Mouse (Mus musculus): ENCODE measurements around the gene Adra2b.

The Adra2b gene

GRCm38 (mm10) chr2:127362459-127363281 lies at the start of gene Adra2b:
Gene Adra2b, plus strand, starts transcription at chr2:127363208.
- peak; percentile 87 for DNase-seq

- no peak for DNase-seq
Observed at GRCm38 (mm10) chr2:127313878-127314277, 49.1 kb upstream of the Adra2b start.

GRCm38 (mm10) chr2:127314467-127315154 lies 48.4 kb upstream of the Adra2b start:
- DNase-seq = peak; percentile 20

- no peak for DNase-seq
Observed at GRCm38 (mm10) chr2:127315155-127315470, 47.9 kb upstream of the Adra2b start.

GRCm38 (mm10) chr2:127316431-127316830 lies 46.6 kb upstream of the Adra2b start:
- no peak for DNase-seq

- no peak for DNase-seq
Observed at GRCm38 (mm10) chr2:127318136-127318535, 44.9 kb upstream of the Adra2b start.

- no peak for DNase-seq
Observed at GRCm38 (mm10) chr2:127319071-127319470, 43.9 kb upstream of the Adra2b start.

GRCm38 (mm10) chr2:127322671-127323285 lies 40.2 kb upstream of the Adra2b start:
- DNase-seq = no peak

GRCm38 (mm10) chr2:127323667-127324066 lies 39.3 kb upstream of the Adra2b start:
- DNase-seq = no peak

GRCm38 (mm10) chr2:127324456-127324855 lies 38.6 kb upstream of the Adra2b start:
- no peak for DNase-seq

- no peak for DNase-seq
Observed at GRCm38 (mm10) chr2:127328090-127328851, 34.7 kb upstream of the Adra2b start.

- DNase-seq = no peak
Observed at GRCm38 (mm10) chr2:127332807-127333570, 30.0 kb upstream of the Adra2b start.

- no peak for DNase-seq
Observed at GRCm38 (mm10) chr2:127333945-127334603, 28.9 kb upstream of the Adra2b start.

- DNase-seq = no peak
Observed at GRCm38 (mm10) chr2:127335078-127335541, 27.9 kb upstream of the Adra2b start.

GRCm38 (mm10) chr2:127335767-127336496 lies 27.1 kb upstream of the Adra2b start, which contains the start of gene Dusp2:
Gene Dusp2, plus strand, starts transcription at chr2:127336159.
- DNase-seq = peak; percentile 81

- no peak for DNase-seq
Observed at GRCm38 (mm10) chr2:127336497-127336832, 26.5 kb upstream of the Adra2b start.

- no peak for DNase-seq
Observed at GRCm38 (mm10) chr2:127336885-127337284, 26.1 kb upstream of the Adra2b start.

GRCm38 (mm10) chr2:127337531-127337930 lies 25.5 kb upstream of the Adra2b start:
- no peak for DNase-seq

- peak; percentile 23 for DNase-seq
Observed at GRCm38 (mm10) chr2:127338012-127338411, 25.0 kb upstream of the Adra2b start.

- DNase-seq = no peak
Observed at GRCm38 (mm10) chr2:127338416-127338815, 24.6 kb upstream of the Adra2b start, which contains the start of gene Astl. Gene Astl, plus strand, starts transcription at chr2:127338639.

GRCm38 (mm10) chr2:127338833-127339232 lies 24.2 kb upstream of the Adra2b start:
- DNase-seq = no peak

Data from lung, postnatal 10 days (tissue).